Mouse (Mus musculus): ENCODE measurements around the gene Aldh3b3. TPM values are rescaled to one million over a fixed set of nuclear protein-coding genes. Genes with fewer than 3 reads are reported as not detected.

Aldh3b3 gene
- polyA plus RNA-seq, 1 experiment from 2014 or later: not detected

- Histone ChIP-seq H3K27me3 (ENCODE audit: control insufficient read depth, insufficient read depth, low read length) (no peaks in the 10 kb centered on the region), H3K4me3 (ENCODE audit: low read depth, low read length) (no peak overlapping the region), H3K4me1 (ENCODE audit: control insufficient read depth, insufficient read depth, low read length) (no peaks in the 10 kb centered on the region), H3K9me3 (replicated peaks; ENCODE audit: control insufficient read depth, low read length) (no peaks in the 10 kb centered on the region), H3K27ac (ENCODE audit: low read depth, low read length) (no peak overlapping the region), H3K36me3 (ENCODE audit: control insufficient read depth, insufficient read depth, low read length) (no peaks in the 10 kb centered on the region), H3K9ac (ENCODE audit: low read depth, low read length) (no peak overlapping the region), H3K4me2 (no peak overlapping the region)
- 65% methylated on average over 2 of the region's 2 CpGs for WGBS (ENCODE audit: insufficient replicate concordance)
- no peak for ATAC-seq (replicated peaks; ENCODE audit: insufficient number of reproducible peaks, low FRiP score, low TSS enrichment)
These were observed 17.4 kb downstream of the Aldh3b3 start for GRCm38 (mm10) chr19:3975866-3976265.

GRCm38 (mm10) chr19:3980309-3980708 is 21.9 kb downstream of the Aldh3b3 start:
- 16% methylated on average over 4 of the region's 4 CpGs for WGBS (ENCODE audit: insufficient replicate concordance)
- no peaks in the 10 kb centered on the region for H3K9me3 ChIP-seq (replicated peaks; ENCODE audit: control insufficient read depth, low read length)
- H3K27ac ChIP-seq (ENCODE audit: low read depth, low read length): no peak overlapping the region
- no peaks in the 10 kb centered on the region for H3K36me3 ChIP-seq (ENCODE audit: control insufficient read depth, insufficient read depth, low read length)
- no peak overlapping the region for H3K4me3 ChIP-seq (ENCODE audit: low read depth, low read length)
- H3K9ac ChIP-seq (ENCODE audit: low read depth, low read length): no peak overlapping the region
- H3K4me2 ChIP-seq: no peak overlapping the region
- H3K4me1 ChIP-seq (ENCODE audit: control insufficient read depth, insufficient read depth, low read length): peaks cover 9% of the 10 kb centered on the region
- no peaks in the 10 kb centered on the region for H3K27me3 ChIP-seq (ENCODE audit: control insufficient read depth, insufficient read depth, low read length)
- no peak for ATAC-seq (replicated peaks; ENCODE audit: insufficient number of reproducible peaks, low FRiP score, low TSS enrichment)

GRCm38 (mm10) chr19:3980917-3981316 is 22.5 kb downstream of the Aldh3b3 start:
- Histone ChIP-seq H3K27ac (ENCODE audit: low read depth, low read length) (no peak overlapping the region), H3K4me1 (ENCODE audit: control insufficient read depth, insufficient read depth, low read length) (peaks cover 15% of the 10 kb centered on the region), H3K4me3 (ENCODE audit: low read depth, low read length) (no peak overlapping the region), H3K4me2 (no peak overlapping the region), H3K27me3 (ENCODE audit: control insufficient read depth, insufficient read depth, low read length) (no peaks in the 10 kb centered on the region), H3K36me3 (ENCODE audit: control insufficient read depth, insufficient read depth, low read length) (no peaks in the 10 kb centered on the region), H3K9ac (ENCODE audit: low read depth, low read length) (no peak overlapping the region), H3K9me3 (replicated peaks; ENCODE audit: control insufficient read depth, low read length) (no peaks in the 10 kb centered on the region)
- ATAC-seq (replicated peaks; ENCODE audit: insufficient number of reproducible peaks, low FRiP score, low TSS enrichment): no peak
- WGBS (ENCODE audit: insufficient replicate concordance): 75% methylated on average over 9 of the region's 9 CpGs

DNA sequence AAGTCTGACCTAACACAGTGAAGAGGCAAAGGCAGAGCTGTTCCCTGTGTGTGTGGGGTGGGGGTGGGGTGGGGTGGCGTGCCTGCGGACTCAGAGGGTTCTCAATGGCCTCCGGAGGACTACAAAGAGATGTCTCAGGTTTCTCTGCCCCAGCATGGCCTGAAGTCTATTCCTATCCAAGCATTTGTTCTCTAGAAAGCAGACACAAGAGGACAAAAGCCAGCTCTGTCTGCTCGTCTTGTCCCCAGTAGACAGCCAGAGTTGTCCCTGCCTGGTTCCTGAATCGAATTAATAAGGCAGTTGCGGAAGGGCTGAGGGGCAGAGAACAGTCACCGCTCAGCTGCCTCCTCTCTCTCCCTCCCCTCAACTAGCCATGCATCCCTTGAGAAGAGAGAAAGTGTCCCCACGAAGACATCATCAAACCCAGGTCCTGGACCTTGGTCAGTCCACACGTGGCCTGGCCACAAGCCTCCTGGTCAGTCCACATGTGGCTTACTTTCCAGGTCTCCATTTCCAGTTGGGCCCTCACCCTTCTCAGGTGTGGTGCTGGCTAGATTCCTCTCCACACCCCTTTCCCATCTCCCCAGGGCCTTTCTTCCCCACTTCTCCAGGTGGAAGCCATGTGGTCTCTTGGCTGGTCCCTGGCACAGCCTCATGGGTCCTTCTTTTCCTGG is 25.2 kb downstream of the Aldh3b3 start:
- Histone ChIP-seq H3K27ac (ENCODE audit: low read depth, low read length) (no peak overlapping the region), H3K9ac (ENCODE audit: low read depth, low read length) (no peak overlapping the region), H3K9me3 (replicated peaks; ENCODE audit: control insufficient read depth, low read length) (0 out of 2 replicates have a peak, but pooled peaks cover under 1% of the 10 kb centered on the region), H3K27me3 (ENCODE audit: control insufficient read depth, insufficient read depth, low read length) (no peaks in the 10 kb centered on the region), H3K36me3 (ENCODE audit: control insufficient read depth, insufficient read depth, low read length) (peaks cover 3% of the 10 kb centered on the region; the same call in 1 of the 2 replicates), H3K4me3 (ENCODE audit: low read depth, low read length) (no peak overlapping the region), H3K4me2 (no peak overlapping the region), H3K4me1 (ENCODE audit: control insufficient read depth, insufficient read depth, low read length) (peaks cover 26% of the 10 kb centered on the region)
- 56% methylated on average over 9 of the region's 9 CpGs for WGBS (ENCODE audit: insufficient replicate concordance)
- ATAC-seq (replicated peaks; ENCODE audit: insufficient number of reproducible peaks, low FRiP score, low TSS enrichment): no peak

DNA sequence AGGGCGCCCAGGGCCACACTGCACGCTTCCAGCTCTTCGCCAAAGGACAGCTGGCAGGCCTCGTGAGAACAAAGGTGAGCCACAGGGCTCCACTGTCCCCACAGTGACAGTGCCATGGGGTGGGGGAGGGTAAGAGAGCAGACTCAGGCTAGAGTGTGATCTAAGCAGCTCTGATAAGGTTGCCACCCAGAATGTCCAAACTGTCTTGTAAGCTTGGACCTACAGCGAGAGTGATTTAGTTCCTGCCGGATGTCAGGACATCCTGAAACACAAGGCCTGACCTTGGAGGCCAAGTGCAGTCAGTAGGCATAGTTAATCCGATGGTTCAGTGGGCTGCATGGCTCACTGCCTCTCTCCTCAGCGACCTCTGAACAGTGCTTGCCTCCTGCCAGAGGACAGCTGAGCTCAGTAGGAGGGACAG is 26.8 kb downstream of the Aldh3b3 start:
- H3K27ac ChIP-seq (ENCODE audit: low read depth, low read length): peak overlapping the region; percentile 11
- H3K4me1 ChIP-seq (ENCODE audit: control insufficient read depth, insufficient read depth, low read length): peaks cover 26% of the 10 kb centered on the region
- H3K4me3 ChIP-seq (ENCODE audit: low read depth, low read length): no peak overlapping the region
- 0 out of 2 replicates have a peak overlapping the region, but pooled peaks have one; percentile 1 for H3K9ac ChIP-seq (ENCODE audit: low read depth, low read length)
- WGBS (ENCODE audit: insufficient replicate concordance): 29% methylated on average over 8 of the region's 8 CpGs
- 0 out of 2 replicates have a peak, but pooled peaks cover 2% of the 10 kb centered on the region for H3K9me3 ChIP-seq (replicated peaks; ENCODE audit: control insufficient read depth, low read length)
- H3K27me3 ChIP-seq (ENCODE audit: control insufficient read depth, insufficient read depth, low read length): no peaks in the 10 kb centered on the region
- peaks cover 3% of the 10 kb centered on the region; the same call in 1 of the 2 replicates for H3K36me3 ChIP-seq (ENCODE audit: control insufficient read depth, insufficient read depth, low read length)
- ATAC-seq (replicated peaks; ENCODE audit: insufficient number of reproducible peaks, low FRiP score, low TSS enrichment): no peak
- H3K4me2 ChIP-seq: no peak overlapping the region

- WGBS (ENCODE audit: insufficient replicate concordance): 17% methylated on average over 8 of the region's 8 CpGs
- Histone ChIP-seq H3K9ac (ENCODE audit: low read depth, low read length) (peak within 1 kb of the TSS; percentile 30), H3K36me3 (ENCODE audit: control insufficient read depth, insufficient read depth, low read length) (peaks cover 3% of the 10 kb centered on the region; the same call in 1 of the 2 replicates), H3K4me2 (peak within 1 kb of the TSS; percentile 27), H3K4me3 (ENCODE audit: low read depth, low read length) (no peak within 1 kb of the TSS), H3K4me1 (ENCODE audit: control insufficient read depth, insufficient read depth, low read length) (peaks cover 26% of the 10 kb centered on the region), H3K27me3 (ENCODE audit: control insufficient read depth, insufficient read depth, low read length) (no peaks in the 10 kb centered on the region), H3K27ac (ENCODE audit: low read depth, low read length) (peak within 1 kb of the TSS; percentile 11), H3K9me3 (replicated peaks; ENCODE audit: control insufficient read depth, low read length) (0 out of 2 replicates have a peak, but pooled peaks cover 2% of the 10 kb centered on the region)
- ATAC-seq (replicated peaks; ENCODE audit: insufficient number of reproducible peaks, low FRiP score, low TSS enrichment): peak; percentile 39; the same call in 1 of the 2 replicates
These were observed 27.9 kb downstream of the Aldh3b3 start, which contains the start of gene Acy3 for GRCm38 (mm10) chr19:3986334-3986733. Gene Acy3, plus strand, starts transcription at chr19:3986570.

- Histone ChIP-seq H3K4me1 (ENCODE audit: control insufficient read depth, insufficient read depth, low read length) (peaks cover 26% of the 10 kb centered on the region), H3K9ac (ENCODE audit: low read depth, low read length) (no peak overlapping the region), H3K9me3 (replicated peaks; ENCODE audit: control insufficient read depth, low read length) (0 out of 2 replicates have a peak, but pooled peaks cover 2% of the 10 kb centered on the region), H3K27me3 (ENCODE audit: control insufficient read depth, insufficient read depth, low read length) (no peaks in the 10 kb centered on the region; the same call in 1 of the 2 replicates), H3K4me3 (ENCODE audit: low read depth, low read length) (no peak overlapping the region), H3K36me3 (ENCODE audit: control insufficient read depth, insufficient read depth, low read length) (peaks cover 3% of the 10 kb centered on the region; the same call in 1 of the 2 replicates), H3K4me2 (no peak overlapping the region), H3K27ac (ENCODE audit: low read depth, low read length) (no peak overlapping the region)
- WGBS (ENCODE audit: insufficient replicate concordance): 76% methylated on average over 14 of the region's 14 CpGs
- no peak for ATAC-seq (replicated peaks; ENCODE audit: insufficient number of reproducible peaks, low FRiP score, low TSS enrichment)
These were observed 29.6 kb downstream of the Aldh3b3 start for GRCm38 (mm10) chr19:3988066-3988465.

GRCm38 (mm10) chr19:3988750-3989149 is 30.3 kb downstream of the Aldh3b3 start:
- Histone ChIP-seq H3K27me3 (ENCODE audit: control insufficient read depth, insufficient read depth, low read length) (no peaks in the 10 kb centered on the region; the same call in 1 of the 2 replicates), H3K27ac (ENCODE audit: low read depth, low read length) (no peak overlapping the region), H3K9ac (ENCODE audit: low read depth, low read length) (no peak overlapping the region), H3K4me3 (ENCODE audit: low read depth, low read length) (no peak overlapping the region), H3K4me1 (ENCODE audit: control insufficient read depth, insufficient read depth, low read length) (peaks cover 23% of the 10 kb centered on the region), H3K36me3 (ENCODE audit: control insufficient read depth, insufficient read depth, low read length) (peaks cover 3% of the 10 kb centered on the region; the same call in 1 of the 2 replicates), H3K4me2 (no peak overlapping the region), H3K9me3 (replicated peaks; ENCODE audit: control insufficient read depth, low read length) (0 out of 2 replicates have a peak, but pooled peaks cover 2% of the 10 kb centered on the region)
- WGBS (ENCODE audit: insufficient replicate concordance): 80% methylated on average over 4 of the region's 4 CpGs
- no peak for ATAC-seq (replicated peaks; ENCODE audit: insufficient number of reproducible peaks, low FRiP score, low TSS enrichment)
